Comparison of ENCODE assay signal across 8 mouse cellular contexts in the genomic region with DNA sequence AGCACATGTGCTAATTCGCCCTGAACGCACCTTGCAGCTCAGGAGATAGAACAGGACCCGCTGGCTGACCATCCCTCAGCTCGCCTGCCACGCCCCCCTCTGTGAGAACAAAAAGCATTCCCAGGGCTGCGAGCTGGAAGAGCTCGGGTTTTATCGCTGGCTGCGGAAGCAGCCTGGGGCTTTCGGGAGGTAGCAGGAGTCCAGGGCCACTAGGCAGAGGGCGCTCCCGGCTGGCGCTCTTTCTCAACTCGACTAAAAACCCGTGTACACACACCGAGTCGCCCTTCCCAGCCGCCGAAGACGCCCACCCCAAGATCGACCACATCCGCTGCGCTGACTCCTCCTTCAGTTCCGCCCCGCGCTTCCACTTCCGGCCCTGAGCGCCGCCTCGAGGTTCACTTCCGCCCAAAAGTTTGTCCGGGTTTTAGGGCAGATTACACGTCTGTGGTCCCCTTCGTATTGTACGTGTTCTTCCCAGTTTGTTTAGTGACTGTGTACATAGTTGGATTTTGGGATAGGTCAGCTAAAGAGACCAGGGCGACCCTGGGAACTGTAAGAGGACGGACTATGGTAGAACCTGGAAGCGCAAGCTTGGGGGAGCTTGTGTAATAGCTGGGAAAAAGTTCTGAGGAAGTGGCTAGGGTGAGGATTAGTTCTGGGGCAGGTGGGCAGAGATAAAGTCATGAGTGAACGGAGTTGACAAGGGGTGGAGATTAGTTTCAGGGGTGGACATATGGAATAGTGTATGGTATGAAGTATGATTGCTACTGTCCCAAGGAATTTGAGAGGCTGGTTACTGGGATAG. TPM values are rescaled to one million over a fixed set of nuclear protein-coding genes. Genes with fewer than 3 reads are reported as not detected.
A peak's percentile ranks its signal among the peaks of the same experiment; 100 is the strongest.
DNase-seq lines count a peak whose midpoint lies in the region; ATAC-seq and TF ChIP-seq lines count a peak whose summit lies in the region.

No protein-coding gene starts in this region.

- CTCF ChIA-PET in Patski (lab: Charles Lee) = interaction anchor here (1.3 kb wide), 1 partner anchor 12 kb away, joined by 4 read pairs; no protein-coding TSS in a partner anchor

- peak overlapping the region; percentile 72 for H3K4me2 ChIP-seq in lung, embryonic 14.5 days

- peak overlapping the region; percentile 62 for H3K4me3 ChIP-seq in lung, embryonic 14.5 days (ENCODE audit: low read depth, low read length)

- peaks cover 5% of the 10 kb centered on the region for H3K27me3 ChIP-seq in Patski
- no peaks in the 10 kb centered on the region for H3K27me3 ChIP-seq in lung, embryonic 14.5 days (ENCODE audit: insufficient read depth, low read length)

- TF ChIP-seq CTCF in Patski (IDR thresholded peaks at IDR 0.05) = peak; percentile 31
- TF ChIP-seq CTCF in lung, embryonic 14.5 days (IDR thresholded peaks at IDR 0.05; ENCODE audit: low read depth) = peak; percentile 24; the same call in 1 of the 2 replicates

- WGBS in lung, embryonic 14.5 days = 4% methylated on average over 38 of the region's 39 CpGs

- peak; percentile 20 for DNase-seq in Patski (ENCODE audit: low read depth, low spot score)
- DNase-seq in cerebellum, adult 9-11 months = peak; percentile 35
- DNase-seq in layer of hippocampus, adult 8-10 months (ENCODE audit: low spot score in 2 of 2) = peak; percentile 39 to 53
- peak; percentile 93 for DNase-seq in lung, embryonic 14.5 days
- peak; percentile 71 for DNase-seq in testis, postnatal 14 days (ENCODE audit: low spot score)

- POLR2A ChIA-PET in Patski (lab: Charles Lee) = no interaction called here

- peak; percentile 99 for ATAC-seq in Patski
- peak; percentile 99 for ATAC-seq in frontal cortex, adult (ENCODE audit: low TSS enrichment)
- ATAC-seq in hematopoietic stem cell, adult 5-6 weeks (replicated peaks in 1 of 2; ENCODE audit: insufficient read depth in 1 of 2, low FRiP score in 2 of 2, low TSS enrichment in 1 of 2, low read depth in 1 of 2, poor library complexity in 2 of 2, severe bottlenecking in 2 of 2) = peak; percentile 97 to 98
- ATAC-seq in lung, embryonic 14.5 days (ENCODE audit: insufficient read depth) = peak; percentile 99
- ATAC-seq in neutrophil, adult 5-6 weeks (ENCODE audit: extremely low read depth, insufficient number of reproducible peaks, low FRiP score, poor library complexity, severe bottlenecking) = peak; percentile 94

- peak overlapping the region; percentile 65 for H3K9ac ChIP-seq in lung, embryonic 14.5 days

- no peaks in the 10 kb centered on the region for H3K9me3 ChIP-seq in lung, embryonic 14.5 days (ENCODE audit: low read depth, low read length)

- in situ Hi-C loops in Patski (cut with MboI; ENCODE audit: low pct_unique_long_range_greater_than_20kb) = loop anchor here (10.0 kb wide), 1 partner anchor 159 kb away; no protein-coding TSS in a partner anchor

- H3K27ac ChIP-seq in lung, embryonic 14.5 days (ENCODE audit: low read depth) = peak overlapping the region; percentile 92

- H3K4me1 ChIP-seq in lung, embryonic 14.5 days (ENCODE audit: insufficient read depth) = no peaks in the 10 kb centered on the region

- H3K36me3 ChIP-seq in lung, embryonic 14.5 days (ENCODE audit: insufficient read depth) = peaks cover 4% of the 10 kb centered on the region; the same call in 1 of the 2 replicates

RNA-seq across cellular contexts. Expression of gene Zfp558, which starts 4.5 kb away (rescaled TPM):
- 3.7 TPM for polyA plus RNA-seq in Patski (2021)
- 2.1 and 4.8 TPM in 2 replicates for total RNA-seq in hematopoietic stem cell, adult 5-6 weeks (2017)
- total RNA-seq in layer of hippocampus, adult 8-10 months (2022) = 1 to 10 TPM; 2.4 to 4.3 (median 3.5) TPM
- 7.0 and 8.0 TPM in 2 replicates for polyA plus RNA-seq in lung, embryonic 14.5 days (2014; fragmentation: Nextera tagmentation; extraction: Ambion mirVana)
- 0.47 and 0.61 TPM in 2 replicates for total RNA-seq in neutrophil, adult 5-6 weeks (2017)

RNA-seq across cellular contexts. Expression of gene Mbd3l1, which starts 4.6 kb away (rescaled TPM):
- polyA plus RNA-seq in Patski (2021) = 0.09 TPM
- total RNA-seq in hematopoietic stem cell, adult 5-6 weeks (2017) = not detected in 2 replicates
- total RNA-seq in layer of hippocampus, adult 8-10 months (2022) = not detected
- not detected in 2 replicates for polyA plus RNA-seq in lung, embryonic 14.5 days (2014; fragmentation: Nextera tagmentation; extraction: Ambion mirVana)
- total RNA-seq in neutrophil, adult 5-6 weeks (2017) = not detected in 2 replicates

RNA-seq across cellular contexts. Expression of gene Mbd3l2, which starts 43.1 kb away (rescaled TPM):
- polyA plus RNA-seq in Patski (2021) = not detected
- 0.45 TPM in 1 of 2 replicates, not detected in the other for total RNA-seq in hematopoietic stem cell, adult 5-6 weeks (2017)
- total RNA-seq in layer of hippocampus, adult 8-10 months (2022) = not detected
- polyA plus RNA-seq in lung, embryonic 14.5 days (2014; fragmentation: Nextera tagmentation; extraction: Ambion mirVana) = not detected in 2 replicates
- not detected in 2 replicates for total RNA-seq in neutrophil, adult 5-6 weeks (2017)

Comparison
In these comparisons a context has a peak if more than half of its experiments do, and no peak if none do; other contexts are left out.
1. Peak in every context shown above with its lines: DNase-seq, ATAC-seq, H3K4me3 ChIP-seq and H3K27ac ChIP-seq.
2. DNase-seq: peak in every context shown above with its lines; median percentile 93 in lung, embryonic 14.5 days; 71 in testis, postnatal 14 days; 46 in layer of hippocampus, adult 8-10 months; 35 in cerebellum, adult 9-11 months; 20 in Patski.